Mouse (Mus musculus) forebrain, embryonic 10.5 days (tissue): Measurements from ENCODE around the gene Lpgat1. TPM values are rescaled to one million over a fixed set of nuclear protein-coding genes. Genes with fewer than 3 reads are reported as not detected.

Experiments
- polyA plus RNA-seq: library from polyadenylated mRNA; unstranded; fragments of >200 nt; fragmentation: Nextera tagmentation; extraction: Ambion mirVana; gene quantifications from 2 replicates; pipeline ENCODE4 v1.2.1, GENCODE M21; 2016

Gene Lpgat1
- polyA plus RNA-seq, 1 experiment from 2014 or later, result 21.4 TPM

Other genes starting within 250 kb of the Lpgat1 start
- gene Dtl, start 142.3 kb upstream of the Lpgat1 start, polyA plus RNA-seq, result 97.9 and 99.8 TPM in 2 replicates
- 84.2 and 92.6 TPM in 2 replicates for gene Ints7, start 142.2 kb upstream of the Lpgat1 start, polyA plus RNA-seq
- 69.8 and 70.8 TPM in 2 replicates for gene Nek2, start 103.6 kb downstream of the Lpgat1 start, polyA plus RNA-seq
- 1.2 and 1.5 TPM in 2 replicates for gene Slc30a1, start 188.9 kb downstream of the Lpgat1 start, polyA plus RNA-seq